Mouse (Mus musculus): ENCODE measurements around the gene Grik3.

GRCm38 (mm10) chr4:125498866-125499265 is 8.4 kb downstream of the Grik3 start:
- TF ChIP-seq POLR2A (IDR thresholded peaks at IDR 0.05; ENCODE audit: extremely low read depth, insufficient read depth, low read length) (no peak), CTCF (IDR thresholded peaks at IDR 0.05; ENCODE audit: extremely low read depth, insufficient read depth, low read length) (no peak)

Data from cortical plate, adult 2 months (tissue).